Mouse (Mus musculus) small intestine, adult 2 months (tissue): ENCODE data around the gene Uts2r.

Experiments
- CTCF ChIP-seq: fragments of 200-500 bp; IDR thresholded peaks from 2 replicates; pipeline ENCODE4 v1.5.1; 2012; ENCODE audit warnings: low read depth, mild to moderate bottlenecking, control low read depth, inconsistent platforms, low read length, moderate library complexity, mixed read lengths; ENCODE audit not compliant: insufficient replicate concordance, insufficient read length; ENCODE audit errors: extremely low read depth
- POLR2A ChIP-seq: fragments of 200-500 bp; IDR thresholded peaks from 2 replicates; pipeline ENCODE4 v1.6.1; 2012; ENCODE audit warnings: low read depth, mild to moderate bottlenecking, control low read depth, inconsistent platforms, low read length, moderate library complexity

- TF ChIP-seq CTCF, result no peak
- TF ChIP-seq POLR2A, result no peak
Observed at GRCm38 (mm10) chr11:121192742-121193141, 32.7 kb downstream of the Uts2r start.
